In the genomic region with DNA sequence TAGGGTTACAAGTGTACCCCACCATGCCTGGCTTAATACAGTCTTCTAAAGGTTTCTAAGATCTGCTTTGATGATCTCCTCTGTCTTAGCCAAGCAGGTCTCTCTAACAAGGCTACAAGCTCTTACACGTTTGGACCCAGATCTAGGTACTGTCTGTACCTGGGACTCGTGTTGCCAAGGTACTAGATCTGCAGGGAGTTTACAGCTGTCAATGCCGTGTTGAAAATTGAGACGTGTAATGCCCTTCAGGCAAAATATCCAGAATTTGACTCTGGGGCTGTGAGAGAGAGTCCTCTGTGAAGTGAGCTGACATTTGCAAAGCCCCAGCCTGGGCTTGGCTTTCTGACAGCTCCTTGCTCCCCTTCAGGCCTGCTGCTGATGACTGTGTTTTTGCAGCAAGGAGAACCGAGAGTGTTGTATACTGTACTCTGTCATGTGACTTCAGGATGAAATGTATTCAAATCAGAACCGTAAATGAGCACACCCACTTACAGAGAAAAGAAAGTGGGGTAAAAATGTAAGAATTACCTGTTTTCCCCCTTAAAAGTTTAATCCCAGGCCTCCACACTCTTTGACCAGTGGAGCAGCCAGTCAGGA, we compare ENCODE assay signal across 22 mouse cellular contexts. TPM values are rescaled to one million over a fixed set of nuclear protein-coding genes. Genes with fewer than 3 reads are reported as not detected.
A peak's percentile ranks its signal among the peaks of the same experiment; 100 is the strongest.
DNase-seq lines count a peak whose midpoint lies in the region; ATAC-seq and TF ChIP-seq lines count a peak whose summit lies in the region.
"Had no signal": no experiment of that assay in that cellular context is flagged by ENCODE, and none has a peak within 500 bp of the region (broad histone marks: within the 10 kb centered on the region; RNA-seq: fewer than 3 reads in every experiment).

No protein-coding gene starts in this region.

- TF ChIP-seq CTCF in bone marrow macrophage, adult 2 months (IDR thresholded peaks at IDR 0.05; ENCODE audit: low read depth, low read length), result no peak

- no peak for ATAC-seq in intestine, embryonic 16.5 days
- no peak for ATAC-seq in intestine, embryonic 15.5 days
- ATAC-seq in liver, embryonic 12.5 days, result no peak
- ATAC-seq in neutrophil, adult 5-6 weeks (ENCODE audit: extremely low read depth, insufficient number of reproducible peaks, low FRiP score, poor library complexity, severe bottlenecking), result peak; percentile 42
- no peak for ATAC-seq in forebrain, embryonic 14.5 days
- ATAC-seq: hindbrain, embryonic 16.5 days; midbrain, embryonic 13.5 days had no signal

- H3K9ac ChIP-seq in intestine, embryonic 16.5 days (ENCODE audit: low read depth, low read length), result no peak overlapping the region
- H3K9ac ChIP-seq in intestine, embryonic 15.5 days, result no peak overlapping the region
- H3K9ac ChIP-seq in liver, embryonic 12.5 days, result no peak overlapping the region
- no peak overlapping the region for H3K9ac ChIP-seq in forebrain, embryonic 14.5 days (ENCODE audit: low read length)
- H3K9ac ChIP-seq: embryonic facial prominence, embryonic 15.5 days; heart, embryonic 15.5 days; limb, embryonic 15.5 days; midbrain, embryonic 13.5 days had no signal

- H3K4me3 ChIP-seq in intestine, embryonic 16.5 days (ENCODE audit: low read length), result no peak overlapping the region
- H3K4me3 ChIP-seq in intestine, embryonic 15.5 days (replicated peaks), result no peak overlapping the region
- H3K4me3 ChIP-seq in bone marrow macrophage, adult 2 months (ENCODE audit: insufficient read depth, low read length), result no peak overlapping the region
- H3K4me3 ChIP-seq in liver, embryonic 12.5 days, result no peak overlapping the region
- H3K4me3 ChIP-seq in forebrain, embryonic 14.5 days (ENCODE audit: low read depth, low read length), result no peak overlapping the region
- H3K4me3 ChIP-seq: embryonic facial prominence, embryonic 15.5 days; heart, embryonic 15.5 days; layer of hippocampus, adult 2 months; limb, embryonic 15.5 days; midbrain, embryonic 13.5 days; myocyte had no signal

- WGBS in intestine, embryonic 16.5 days, result 75% methylated on average over 6 of the region's 6 CpGs
- 72% methylated on average over 6 of the region's 6 CpGs for WGBS in intestine, embryonic 15.5 days
- 69% methylated on average over 6 of the region's 6 CpGs for WGBS in liver, embryonic 12.5 days (ENCODE audit: insufficient replicate concordance)
- WGBS in forebrain, embryonic 14.5 days, result 75% methylated on average over 6 of the region's 6 CpGs

- DNase-seq in forebrain, embryonic 14.5 days (ENCODE audit: low spot score), result no peak
- no peak for DNase-seq in heart, postnatal 4 days
- DNase-seq in right cerebral cortex, adult 2 months (ENCODE audit: low spot score in 2 of 2), result no peak
- DNase-seq: cerebellum, adult 11 months; cerebellum, postnatal 14 days; gastrocnemius, postnatal 10 days; heart, adult 18-20 months; kidney, postnatal 10 days; right cerebral cortex, postnatal 14 days; thymus, postnatal 25 days had no signal

- no peaks in the 10 kb centered on the region for H3K9me3 ChIP-seq in intestine, embryonic 16.5 days (ENCODE audit: control insufficient read depth, low read length)
- H3K9me3 ChIP-seq in intestine, embryonic 15.5 days, result no peaks in the 10 kb centered on the region
- no peaks in the 10 kb centered on the region for H3K9me3 ChIP-seq in liver, embryonic 12.5 days (replicated peaks)
- H3K9me3 ChIP-seq in forebrain, embryonic 14.5 days (replicated peaks; ENCODE audit: control insufficient read depth, low read length), result no peaks in the 10 kb centered on the region
- H3K9me3 ChIP-seq: embryonic facial prominence, embryonic 15.5 days; heart, embryonic 15.5 days; limb, embryonic 15.5 days; midbrain, embryonic 13.5 days had no signal

- peaks cover 12% of the 10 kb centered on the region for H3K4me1 ChIP-seq in intestine, embryonic 16.5 days (ENCODE audit: control insufficient read depth, insufficient read depth, low read length)
- no peaks in the 10 kb centered on the region for H3K4me1 ChIP-seq in intestine, embryonic 15.5 days (replicated peaks)
- peaks cover 62% of the 10 kb centered on the region for H3K4me1 ChIP-seq in bone marrow macrophage, adult 2 months (ENCODE audit: control insufficient read depth, insufficient read depth, low read length)
- H3K4me1 ChIP-seq in liver, embryonic 12.5 days, result peaks cover 45% of the 10 kb centered on the region
- H3K4me1 ChIP-seq in forebrain, embryonic 14.5 days (ENCODE audit: control insufficient read depth, insufficient read depth, low read length), result no peaks in the 10 kb centered on the region
- H3K4me1 ChIP-seq: limb, embryonic 15.5 days; midbrain, embryonic 13.5 days had no signal

- no peaks in the 10 kb centered on the region for H3K27me3 ChIP-seq in intestine, embryonic 16.5 days (replicated peaks; ENCODE audit: control insufficient read depth, insufficient read depth, low read length)
- H3K27me3 ChIP-seq in intestine, embryonic 15.5 days (replicated peaks), result no peaks in the 10 kb centered on the region
- H3K27me3 ChIP-seq in liver, embryonic 12.5 days (replicated peaks), result no peaks in the 10 kb centered on the region
- no peaks in the 10 kb centered on the region for H3K27me3 ChIP-seq in forebrain, embryonic 14.5 days (replicated peaks; ENCODE audit: control insufficient read depth, insufficient read depth, low read length)
- H3K27me3 ChIP-seq: embryonic facial prominence, embryonic 15.5 days; heart, embryonic 15.5 days; limb, embryonic 15.5 days; midbrain, embryonic 13.5 days had no signal

- no peak for TF ChIP-seq POLR2A in bone marrow macrophage, adult 2 months (IDR thresholded peaks at IDR 0.05; ENCODE audit: borderline replicate concordance, low read depth, low read length)

- no peak overlapping the region for H3K4me2 ChIP-seq in intestine, embryonic 16.5 days (ENCODE audit: low read depth, low read length)
- no peak overlapping the region for H3K4me2 ChIP-seq in intestine, embryonic 15.5 days (replicated peaks)
- H3K4me2 ChIP-seq in liver, embryonic 12.5 days, result no peak overlapping the region
- H3K4me2 ChIP-seq in forebrain, embryonic 14.5 days (ENCODE audit: low read length), result no peak overlapping the region
- H3K4me2 ChIP-seq: embryonic facial prominence, embryonic 15.5 days; heart, embryonic 15.5 days; limb, embryonic 15.5 days; midbrain, embryonic 13.5 days had no signal

- no peaks in the 10 kb centered on the region for H3K36me3 ChIP-seq in intestine, embryonic 16.5 days (ENCODE audit: control insufficient read depth, insufficient read depth, low read length)
- H3K36me3 ChIP-seq in intestine, embryonic 15.5 days, result no peaks in the 10 kb centered on the region
- H3K36me3 ChIP-seq in liver, embryonic 12.5 days, result no peaks in the 10 kb centered on the region
- no peaks in the 10 kb centered on the region for H3K36me3 ChIP-seq in forebrain, embryonic 14.5 days (ENCODE audit: control insufficient read depth, insufficient read depth, low read length)
- H3K36me3 ChIP-seq: embryonic facial prominence, embryonic 15.5 days; heart, embryonic 15.5 days; limb, embryonic 15.5 days; midbrain, embryonic 13.5 days had no signal

- H3K27ac ChIP-seq in intestine, embryonic 16.5 days (ENCODE audit: low read length), result peak overlapping the region; percentile 31
- no peak overlapping the region for H3K27ac ChIP-seq in intestine, embryonic 15.5 days
- peak overlapping the region; percentile 78 for H3K27ac ChIP-seq in bone marrow macrophage, adult 2 months (ENCODE audit: insufficient read depth, low read depth, low read length)
- peak overlapping the region; percentile 72 for H3K27ac ChIP-seq in liver, embryonic 12.5 days
- no peak overlapping the region for H3K27ac ChIP-seq in forebrain, embryonic 14.5 days (ENCODE audit: low read depth, low read length)
- H3K27ac ChIP-seq: embryonic facial prominence, embryonic 15.5 days; heart, embryonic 15.5 days; layer of hippocampus, adult 2 months; limb, embryonic 15.5 days; midbrain, embryonic 13.5 days had no signal

RNA-seq across cellular contexts. Expression of a gene that starts 26.0 kb away (rescaled TPM):
- polyA plus RNA-seq in intestine, embryonic 16.5 days (2015; fragmentation: Nextera tagmentation; extraction: Ambion mirVana), result 8.0 and 9.0 TPM in 2 replicates
- polyA plus RNA-seq in intestine, embryonic 15.5 days (2015; fragmentation: Nextera tagmentation; extraction: Ambion mirVana), result 11.9 and 12.3 TPM in 2 replicates
- polyA plus RNA-seq in bone marrow macrophage, adult 2 months (2012; ENCODE audit: insufficient read depth, insufficient read length, missing spikeins), result 22.5 and 23.1 TPM in 2 replicates
- 4.9 and 5.8 TPM in 2 replicates for polyA plus RNA-seq in liver, embryonic 12.5 days (2016; fragmentation: Nextera tagmentation; extraction: Ambion mirVana)
- total RNA-seq in neutrophil, adult 5-6 weeks (2017), result 49.6 and 51.6 TPM in 2 replicates
- 9.4 and 12.1 TPM in 2 replicates for polyA plus RNA-seq in forebrain, embryonic 14.5 days (2014; fragmentation: Nextera tagmentation; extraction: Ambion mirVana)
- 10 to 100 TPM; 25.5 to 28.0 TPM for total RNA-seq in heart, postnatal 4 days (2021)

Comparison
In these comparisons a context has a peak if more than half of its experiments do, and no peak if none do; other contexts are left out.
1. H3K27ac ChIP-seq: peak in intestine, embryonic 16.5 days (single experiment), bone marrow macrophage, adult 2 months (single experiment) and liver, embryonic 12.5 days (single experiment); none in intestine, embryonic 15.5 days (single experiment) and forebrain, embryonic 14.5 days (single experiment).